Mouse (Mus musculus) liver, embryonic 14.5 days (tissue): ENCODE data around the gene Atxn1. TPM values are rescaled to one million over a fixed set of nuclear protein-coding genes. Genes with fewer than 3 reads are reported as not detected.

Experiments used
- ATAC-seq: fragments of 200-750 bp; cut with Nextera tagmentation; 2 replicates; pipeline ENCODE4 v1.8.0; 2017; ENCODE audit warnings: moderate number of reproducible peaks, mild to moderate bottlenecking, moderate library complexity; ENCODE audit not compliant: insufficient read depth
- DNase-seq, 3 experiments: peaks; one replicate each; pipeline ENCODE4 v3.0.0-alpha.2; 2012 to 2013; ENCODE audit warnings: low read depth in 3 of 3, low spot score in 3 of 3
- H3K27ac ChIP-seq: fragments of 300-500 bp; sonication (generic); 2 replicates; pipeline ENCODE4 v1.5.1; 2014; ENCODE audit warnings: moderate library complexity, mild to moderate bottlenecking, control low read depth, inconsistent platforms
- H3K27me3 ChIP-seq: fragments of 300-500 bp; sonication (generic); 2 replicates; pipeline ENCODE4 v1.6.1; 2014; ENCODE audit warnings: mild to moderate bottlenecking, low read length, moderate library complexity; ENCODE audit not compliant: control insufficient read depth, insufficient read depth
- H3K36me3 ChIP-seq: fragments of 300-500 bp; sonication (generic); replicated peaks from 2 replicates; pipeline ENCODE4 v1.6.1; 2014; ENCODE audit warnings: low read depth; ENCODE audit not compliant: control insufficient read depth, insufficient read depth
- H3K4me1 ChIP-seq, 2 experiments: fragments of 200-500 bp in 1 of 2; fragments of 300-500 bp in 1 of 2; sonication (generic) in 1 of 2; replicated peaks; 2 replicates each; pipeline ENCODE4 v1.6.1; 2012 to 2014; ENCODE audit warnings: antibody characterized with exemption in 1 of 2, inconsistent platforms in 1 of 2, low read length in 1 of 2; ENCODE audit not compliant: control insufficient read depth in 2 of 2, insufficient read depth in 2 of 2
- H3K4me2 ChIP-seq: fragments of 300-500 bp; sonication (generic); 2 replicates; pipeline ENCODE4 v1.6.1; 2014; ENCODE audit warnings: low read depth, mild to moderate bottlenecking, control low read depth, moderate library complexity
- H3K4me3 ChIP-seq, 2 experiments: fragments of 200-500 bp in 1 of 2; fragments of 300-500 bp in 1 of 2; sonication (generic) in 1 of 2; 2 replicates each; pipeline ENCODE4 v1.5.1; 2012 to 2014; ENCODE audit warnings: low read depth in 2 of 2, low read length in 2 of 2, mild to moderate bottlenecking in 2 of 2, control low read depth in 1 of 2, inconsistent platforms in 1 of 2, moderate library complexity in 1 of 2; ENCODE audit not compliant: insufficient read depth in 1 of 2
- H3K9ac ChIP-seq: fragments of 300-500 bp; sonication (generic); replicated peaks from 2 replicates; pipeline ENCODE4 v1.6.1; 2014; ENCODE audit warnings: mild to moderate bottlenecking, control low read depth, moderate library complexity
- H3K9me3 ChIP-seq: fragments of 300-500 bp; sonication (generic); 2 replicates; pipeline ENCODE4 v1.6.1; 2016; ENCODE audit warnings: low read length, mixed read lengths; ENCODE audit not compliant: control insufficient read depth
- CTCF ChIP-seq: IDR thresholded peaks from 2 replicates; pipeline ENCODE4 v1.5.1; 2016; ENCODE audit warnings: antibody characterized with exemption, low read depth, control low read depth
- EP300 ChIP-seq: IDR thresholded peaks from 2 replicates; pipeline ENCODE4 v1.6.1; 2016; ENCODE audit warnings: antibody characterized with exemption, low read depth
- WGBS: fragments of 180-500 bp; shearing (Covaris S2); extraction: QIAGEN DNeasy Blood & Tissue Kit; methylation state at CpG from one replicate; pipeline ENCODE4 v1.1.7; 2014; ENCODE audit not compliant: insufficient replicate concordance; 5-methylcytosine and 5-hydroxymethylcytosine counted together
- polyA plus RNA-seq, 2 experiments: library from polyadenylated mRNA; depleted of rRNA in 1 of 2; stranded (reverse) in 1 of 2; unstranded in 1 of 2; fragments of >200 nt; fragmentation: Nextera tagmentation in 1 of 2; extraction: Ambion mirVana in 1 of 2; gene quantifications; 2 replicates each; pipeline versions ENCODE4 v1.2.1 to v1.2.3; 2012 to 2014

Atxn1 gene
- polyA plus RNA-seq, 2 experiments: 1.0 to 1.2 TPM

DNA sequence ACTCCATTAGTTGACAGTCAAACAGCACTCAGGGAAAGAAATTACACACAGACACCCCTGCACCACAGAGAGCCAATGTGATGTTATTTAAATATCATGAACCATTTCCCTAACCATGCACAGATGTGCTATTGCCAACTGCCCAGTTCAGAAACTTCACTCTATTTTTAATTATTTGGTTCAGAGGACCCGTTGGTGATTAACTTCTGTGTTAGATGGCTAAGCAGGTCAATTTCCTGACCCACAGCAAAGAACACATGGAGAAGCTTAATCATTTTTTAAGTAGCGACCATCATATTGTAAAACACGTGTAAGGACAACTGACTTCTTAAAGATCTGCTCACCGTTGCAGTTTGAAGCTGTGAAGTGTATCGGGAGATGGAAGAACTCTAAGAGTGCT lies 26.7 kb downstream of the Atxn1 start:
- no peak for TF ChIP-seq EP300
- no peak for TF ChIP-seq CTCF
- H3K4me1 ChIP-seq: 0 out of 4 replicates have a peak, but pooled peaks cover 0 to 1% of the 10 kb centered on the region in 2 experiments
- no peak overlapping the region for H3K9ac ChIP-seq
- no peak overlapping the region for H3K4me3 ChIP-seq
- 69% methylated on average over 5 of the region's 5 CpGs for WGBS
- H3K4me2 ChIP-seq: no peak overlapping the region
- ATAC-seq (no peak), DNase-seq (no peak)
- no peaks in the 10 kb centered on the region for H3K9me3 ChIP-seq
- no peak overlapping the region for H3K27ac ChIP-seq
- no peaks in the 10 kb centered on the region for H3K27me3 ChIP-seq
- H3K36me3 ChIP-seq: no peaks in the 10 kb centered on the region

DNA sequence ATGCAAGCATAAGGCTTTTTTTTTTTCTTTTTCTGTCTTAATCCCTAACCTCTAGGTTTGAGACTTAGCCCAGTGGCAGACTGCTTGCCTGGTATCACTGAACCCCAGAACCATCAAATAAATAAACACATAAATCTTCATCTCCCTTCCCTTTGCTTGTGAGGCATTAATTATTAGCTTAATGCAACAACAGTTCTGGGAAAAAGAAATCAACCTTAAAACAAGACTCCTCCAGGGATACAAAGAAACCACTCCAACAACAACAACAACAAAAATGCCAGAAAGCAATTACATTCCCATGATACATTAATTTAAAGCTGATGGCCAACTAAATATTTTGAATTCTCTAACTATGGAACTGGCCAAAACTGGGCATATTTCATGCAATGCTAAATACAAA lies 28.0 kb downstream of the Atxn1 start:
- H3K9ac ChIP-seq: no peak overlapping the region
- H3K4me3 ChIP-seq: no peak overlapping the region
- 0 out of 4 replicates have a peak, but pooled peaks cover 0 to 1% of the 10 kb centered on the region in 2 experiments for H3K4me1 ChIP-seq
- no peaks in the 10 kb centered on the region for H3K27me3 ChIP-seq
- no peak overlapping the region for H3K4me2 ChIP-seq
- ATAC-seq (no peak), DNase-seq (no peak)
- no peaks in the 10 kb centered on the region for H3K36me3 ChIP-seq
- H3K27ac ChIP-seq: no peak overlapping the region
- H3K9me3 ChIP-seq: no peaks in the 10 kb centered on the region
- no peak for TF ChIP-seq CTCF
- no peak for TF ChIP-seq EP300

DNA sequence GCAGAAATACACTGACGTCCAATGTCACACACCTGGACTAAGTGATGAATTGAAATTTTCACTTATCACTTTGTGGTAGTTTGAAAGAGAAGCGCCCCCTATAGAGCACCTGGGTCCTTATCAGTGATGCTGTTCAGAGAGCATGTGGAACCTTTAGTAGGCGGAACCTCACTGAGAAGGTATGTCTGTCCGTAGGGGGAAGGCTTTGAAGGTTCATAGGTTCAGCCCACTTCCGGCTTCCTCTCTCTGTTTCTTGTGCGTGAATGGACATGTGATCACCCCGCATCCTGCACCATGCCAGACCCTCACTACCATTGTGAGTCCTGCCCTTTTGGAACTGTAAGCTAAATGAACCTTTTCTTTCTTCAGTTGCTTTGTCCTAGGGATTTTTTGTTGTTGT lies 29.0 kb downstream of the Atxn1 start:
- H3K36me3 ChIP-seq: no peaks in the 10 kb centered on the region
- 0 out of 4 replicates have a peak, but pooled peaks cover 0 to 1% of the 10 kb centered on the region in 2 experiments for H3K4me1 ChIP-seq
- H3K4me3 ChIP-seq: no peak overlapping the region
- TF ChIP-seq EP300 (no peak), CTCF (0 out of 2 replicates have a peak, but pooled peaks have one; percentile 13)
- H3K9ac ChIP-seq: no peak overlapping the region
- H3K27ac ChIP-seq: no peak overlapping the region
- DNase-seq: no peak
- ATAC-seq: no peak
- no peaks in the 10 kb centered on the region for H3K9me3 ChIP-seq
- no peak overlapping the region for H3K4me2 ChIP-seq
- H3K27me3 ChIP-seq: no peaks in the 10 kb centered on the region
- WGBS: 55% methylated on average over 7 of the region's 7 CpGs

DNA sequence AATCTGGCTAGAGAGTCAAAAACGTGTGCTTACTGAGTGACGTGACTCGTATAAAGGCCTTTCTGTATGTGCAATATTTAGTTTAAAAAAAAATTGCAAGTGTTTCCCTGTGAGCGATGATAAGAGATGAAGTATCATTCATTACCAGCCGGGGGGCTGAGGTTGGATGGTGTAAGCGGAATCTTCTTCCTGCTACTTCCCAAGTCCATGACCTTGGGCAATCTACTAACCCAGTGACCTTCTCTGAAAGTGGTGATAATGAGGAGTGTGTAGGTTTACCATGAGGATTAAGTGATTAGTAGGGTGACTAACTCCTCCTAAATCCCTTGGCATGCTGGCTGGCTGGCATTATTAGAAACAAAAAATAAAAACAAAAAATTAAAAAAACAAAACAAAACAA lies 30.0 kb downstream of the Atxn1 start:
- DNase-seq: no peak

DNA sequence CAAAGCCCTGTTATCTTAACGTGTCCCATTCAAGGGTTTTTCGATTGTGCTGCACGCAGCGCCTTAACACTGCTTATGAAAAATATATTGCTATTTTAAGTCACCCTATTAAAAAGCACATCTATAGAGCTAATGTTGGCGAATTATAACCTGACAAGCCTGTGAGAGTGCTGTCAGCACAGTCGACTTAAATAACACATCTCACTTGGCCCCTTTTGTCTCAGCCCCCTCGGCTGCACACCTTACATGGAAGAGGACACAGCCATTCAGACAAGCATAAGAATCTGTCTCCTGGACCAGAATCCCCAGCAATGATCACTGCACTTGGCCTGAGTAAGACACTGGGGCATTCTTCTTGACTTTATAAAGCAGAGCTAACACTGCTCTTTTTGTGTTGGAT lies 30.7 kb downstream of the Atxn1 start:
- Histone ChIP-seq H3K4me2 (no peak overlapping the region), H3K4me3 (no peak overlapping the region), H3K27me3 (no peaks in the 10 kb centered on the region), H3K36me3 (no peaks in the 10 kb centered on the region), H3K9me3 (no peaks in the 10 kb centered on the region), H3K4me1 (0 out of 4 replicates have a peak, but pooled peaks cover 0 to 3% of the 10 kb centered on the region in 2 experiments), H3K27ac (no peak overlapping the region), H3K9ac (no peak overlapping the region)
- ATAC-seq (no peak), DNase-seq (no peak)
- TF ChIP-seq CTCF (no peak), EP300 (no peak)
- 61% methylated on average over 7 of the region's 7 CpGs for WGBS

More for the DNA sequence above, 30.0 kb downstream of the Atxn1 start:
- no peak for ATAC-seq
- Histone ChIP-seq H3K4me2 (no peak overlapping the region), H3K4me1 (0 out of 4 replicates have a peak, but pooled peaks cover 0 to 1% of the 10 kb centered on the region in 2 experiments), H3K27me3 (no peaks in the 10 kb centered on the region), H3K27ac (no peak overlapping the region), H3K9ac (no peak overlapping the region), H3K4me3 (no peak overlapping the region), H3K36me3 (no peaks in the 10 kb centered on the region), H3K9me3 (no peaks in the 10 kb centered on the region)
- TF ChIP-seq EP300: no peak
- TF ChIP-seq CTCF: no peak
- 45% methylated on average over 6 of the region's 6 CpGs for WGBS

DNA sequence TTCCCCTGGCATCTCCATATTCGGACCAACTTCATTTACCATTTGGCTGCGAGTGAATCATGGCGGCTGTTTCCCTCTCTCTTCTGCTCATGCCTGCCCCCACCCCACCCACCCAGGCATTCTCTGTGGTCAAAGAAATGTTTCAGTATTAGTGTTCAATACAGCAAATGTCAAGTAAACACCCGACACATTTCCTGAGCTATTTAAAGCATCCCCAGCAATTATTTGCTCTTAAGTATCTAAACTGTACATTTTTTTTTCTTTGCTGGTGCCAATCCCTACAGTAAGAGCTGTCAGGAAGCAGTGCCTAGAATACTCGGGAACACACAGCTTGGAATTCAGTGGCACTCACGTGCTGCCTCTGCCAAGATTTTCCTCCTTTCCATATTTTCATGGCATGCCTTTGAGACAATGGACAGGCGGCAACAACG lies 32.3 kb downstream of the Atxn1 start:
- H3K27ac ChIP-seq: no peak overlapping the region
- H3K4me3 ChIP-seq: no peak overlapping the region
- ATAC-seq: no peak
- H3K4me1 ChIP-seq: 0 out of 4 replicates have a peak, but pooled peaks cover 0 to 3% of the 10 kb centered on the region in 2 experiments
- TF ChIP-seq CTCF (no peak), EP300 (no peak)
- H3K36me3 ChIP-seq: no peaks in the 10 kb centered on the region
- no peaks in the 10 kb centered on the region for H3K27me3 ChIP-seq
- H3K9ac ChIP-seq: no peak overlapping the region
- no peak for DNase-seq
- 70% methylated on average over 8 of the region's 8 CpGs for WGBS
- H3K9me3 ChIP-seq: no peaks in the 10 kb centered on the region
- H3K4me2 ChIP-seq: no peak overlapping the region
